Mouse (Mus musculus) heart, postnatal 0 days (tissue): ENCODE measurements around the gene Gm9999. TPM values are rescaled to one million over a fixed set of nuclear protein-coding genes. Genes with fewer than 3 reads are reported as not detected.

Experiments used
- ATAC-seq: fragments of 200-750 bp; cut with Nextera tagmentation; 2 replicates; pipeline ENCODE4 v1.8.0; 2017; ENCODE audit warnings: low read depth, moderate number of reproducible peaks, moderate library complexity; ENCODE audit not compliant: insufficient read depth
- DNase-seq: peaks from one replicate; pipeline ENCODE4 v3.0.0-alpha.2; 2016; ENCODE audit warnings: low spot score
- H3K27ac ChIP-seq: fragments of 300-500 bp; sonication (generic); 2 replicates; pipeline ENCODE4 v1.5.1; 2014; ENCODE audit warnings: low read depth, mild to moderate bottlenecking
- H3K27me3 ChIP-seq: fragments of 300-500 bp; sonication (generic); 2 replicates; pipeline ENCODE4 v1.6.1; 2014; ENCODE audit warnings: low read length, mixed read lengths; ENCODE audit not compliant: control insufficient read depth, insufficient read depth
- H3K36me3 ChIP-seq: fragments of 300-500 bp; sonication (generic); replicated peaks from 2 replicates; pipeline ENCODE4 v1.6.1; 2014; ENCODE audit warnings: low read length, mixed read lengths; ENCODE audit not compliant: control insufficient read depth, insufficient read depth
- H3K4me1 ChIP-seq: fragments of 300-500 bp; sonication (generic); 2 replicates; pipeline ENCODE4 v1.6.1; 2014; ENCODE audit warnings: antibody characterized with exemption; ENCODE audit not compliant: control insufficient read depth, insufficient read depth
- H3K4me2 ChIP-seq: fragments of 300-500 bp; sonication (generic); 2 replicates; pipeline ENCODE4 v1.6.1; 2014; ENCODE audit warnings: low read depth, mild to moderate bottlenecking, low read length, moderate library complexity
- H3K4me3 ChIP-seq: fragments of 300-500 bp; sonication (generic); 2 replicates; pipeline ENCODE4 v1.5.1; 2014; ENCODE audit warnings: low read depth, low read length
- H3K9ac ChIP-seq: fragments of 300-500 bp; sonication (generic); replicated peaks from 2 replicates; pipeline ENCODE4 v1.6.1; 2014; ENCODE audit warnings: low read depth, low read length, mixed read lengths
- H3K9me3 ChIP-seq: fragments of 300-500 bp; sonication (generic); replicated peaks from 2 replicates; pipeline ENCODE4 v1.6.1; 2016; ENCODE audit warnings: low read length; ENCODE audit not compliant: control insufficient read depth
- CTCF ChIP-seq: IDR thresholded peaks from 2 replicates; pipeline ENCODE4 v1.5.1; 2016; ENCODE audit warnings: antibody characterized with exemption, control low read depth, low read depth
- EP300 ChIP-seq: IDR thresholded peaks from 2 replicates; pipeline ENCODE4 v1.6.1; 2016; ENCODE audit warnings: antibody characterized with exemption, low read depth
- WGBS: fragments of 180-500 bp; shearing (Covaris S2); extraction: QIAGEN DNeasy Blood & Tissue Kit; methylation state at CpG from one replicate; pipeline ENCODE4 v1.1.7; 2014; 5-methylcytosine and 5-hydroxymethylcytosine counted together
- polyA plus RNA-seq: library from polyadenylated mRNA; unstranded; fragments of >200 nt; fragmentation: Nextera tagmentation; extraction: Ambion mirVana; gene quantifications from 2 replicates; pipeline ENCODE4 v1.2.1, GENCODE M21; 2015
- total RNA-seq: library from RNA; depleted of rRNA; stranded (reverse); fragments of >200 nt; gene quantifications from 2 replicates; pipeline ENCODE4 v1.2.3, GENCODE M21; 2014; ENCODE audit warnings: low replicate concordance

The Gm9999 gene
- total and polyA plus RNA-seq, 2 experiments from 2014 or later = not detected

DNA sequence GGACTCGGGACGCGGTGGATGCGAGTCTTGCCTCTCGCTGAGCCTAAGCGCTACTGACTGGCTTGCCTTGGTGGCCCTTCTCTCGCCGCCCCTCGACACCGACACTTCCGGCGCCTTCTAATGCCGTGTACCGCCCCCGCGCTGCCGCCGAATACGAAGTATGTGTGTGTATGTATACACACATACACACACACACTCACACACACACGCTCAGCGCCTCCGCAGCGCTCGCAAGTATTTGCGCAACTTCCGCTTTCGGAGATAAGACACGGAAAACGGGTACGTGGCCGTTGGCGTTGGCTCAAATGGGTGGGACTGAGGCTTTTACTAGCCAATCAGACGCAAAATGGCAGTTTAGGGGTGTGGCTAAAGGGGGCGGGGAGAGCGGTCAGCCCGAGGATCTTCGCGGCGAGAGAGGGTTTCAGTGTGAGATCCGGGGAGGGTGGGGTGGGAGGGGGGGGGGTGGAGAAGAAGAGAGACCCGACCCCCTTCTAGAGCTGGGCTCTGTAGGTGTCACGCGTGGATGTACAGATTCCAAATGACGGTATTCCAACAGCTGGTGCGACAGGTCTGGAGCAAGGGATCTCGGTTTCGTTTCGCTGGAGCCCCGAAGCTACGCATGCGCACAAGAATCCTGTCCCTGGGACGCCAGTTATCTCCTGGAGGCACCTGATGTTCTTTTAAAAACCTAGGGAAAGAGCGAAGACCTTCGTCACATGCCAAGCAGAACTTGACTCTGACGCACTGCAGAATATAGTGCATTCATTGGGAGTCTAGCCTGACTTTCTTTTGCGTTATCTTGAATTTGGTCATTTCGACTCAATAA lies 25.0 kb downstream of the Gm9999 start, which contains the start of gene Spty2d1:
Spty2d1 (minus strand) TSS at position 244 of the 826 bp plus-strand sequence.
- H3K9ac ChIP-seq = peak within 1 kb of the TSS; percentile 75
- H3K27me3 ChIP-seq = no peaks in the 10 kb centered on the region
- no peaks in the 10 kb centered on the region for H3K36me3 ChIP-seq
- H3K4me1 ChIP-seq = peaks cover 23% of the 10 kb centered on the region
- no peak for TF ChIP-seq CTCF
- TF ChIP-seq EP300 = peak; percentile 79
- peak within 1 kb of the TSS; percentile 87 for H3K4me2 ChIP-seq
- ATAC-seq (peak; percentile 92), DNase-seq (peak; percentile 96)
- H3K9me3 ChIP-seq = no peaks in the 10 kb centered on the region
- under 1% methylated on average over 57 of the region's 57 CpGs for WGBS
- H3K4me3 ChIP-seq = peak within 1 kb of the TSS; percentile 79
- peak within 1 kb of the TSS; percentile 95 for H3K27ac ChIP-seq

DNA sequence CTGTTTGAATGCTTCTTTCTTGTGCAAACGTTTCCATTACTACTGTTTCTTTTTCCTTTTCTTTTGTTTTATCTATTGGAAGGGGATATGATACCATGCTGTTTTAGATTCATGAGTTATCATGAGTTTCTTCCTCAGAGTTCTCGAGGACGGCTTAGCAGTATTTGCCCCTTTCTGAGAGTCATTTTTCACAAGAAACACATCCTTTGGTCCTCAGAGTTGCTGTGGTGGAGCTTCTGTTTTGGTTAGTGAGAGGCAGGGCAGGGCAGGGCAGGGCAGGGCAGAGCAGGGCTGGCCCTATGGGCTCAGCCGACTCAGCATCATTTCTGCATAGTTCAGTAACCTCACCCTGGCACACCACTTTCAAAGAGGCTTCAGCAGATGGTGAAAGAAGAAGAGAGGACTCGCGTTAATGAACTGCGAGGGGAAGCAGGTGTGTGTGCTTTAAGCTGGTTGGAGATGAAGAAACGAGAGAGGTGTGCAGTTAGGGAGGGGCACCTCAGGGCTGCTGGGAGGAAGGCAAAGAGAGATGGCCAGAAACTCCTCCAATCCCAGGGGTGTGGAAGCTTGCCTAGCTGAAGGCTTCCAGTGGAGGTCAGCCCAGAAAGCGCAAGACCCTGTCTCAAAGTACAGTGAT lies 29.9 kb downstream of the Gm9999 start:
- Histone ChIP-seq H3K4me2 (no peak overlapping the region), H3K9me3 (no peaks in the 10 kb centered on the region), H3K9ac (no peak overlapping the region), H3K27ac (peak overlapping the region; percentile 54), H3K4me3 (no peak overlapping the region), H3K4me1 (peaks cover 24% of the 10 kb centered on the region), H3K27me3 (no peaks in the 10 kb centered on the region), H3K36me3 (no peaks in the 10 kb centered on the region)
- 39% methylated on average over 9 of the region's 9 CpGs for WGBS
- ATAC-seq (no peak), DNase-seq (no peak)
- no peak for TF ChIP-seq CTCF
- TF ChIP-seq EP300 = no peak

DNA sequence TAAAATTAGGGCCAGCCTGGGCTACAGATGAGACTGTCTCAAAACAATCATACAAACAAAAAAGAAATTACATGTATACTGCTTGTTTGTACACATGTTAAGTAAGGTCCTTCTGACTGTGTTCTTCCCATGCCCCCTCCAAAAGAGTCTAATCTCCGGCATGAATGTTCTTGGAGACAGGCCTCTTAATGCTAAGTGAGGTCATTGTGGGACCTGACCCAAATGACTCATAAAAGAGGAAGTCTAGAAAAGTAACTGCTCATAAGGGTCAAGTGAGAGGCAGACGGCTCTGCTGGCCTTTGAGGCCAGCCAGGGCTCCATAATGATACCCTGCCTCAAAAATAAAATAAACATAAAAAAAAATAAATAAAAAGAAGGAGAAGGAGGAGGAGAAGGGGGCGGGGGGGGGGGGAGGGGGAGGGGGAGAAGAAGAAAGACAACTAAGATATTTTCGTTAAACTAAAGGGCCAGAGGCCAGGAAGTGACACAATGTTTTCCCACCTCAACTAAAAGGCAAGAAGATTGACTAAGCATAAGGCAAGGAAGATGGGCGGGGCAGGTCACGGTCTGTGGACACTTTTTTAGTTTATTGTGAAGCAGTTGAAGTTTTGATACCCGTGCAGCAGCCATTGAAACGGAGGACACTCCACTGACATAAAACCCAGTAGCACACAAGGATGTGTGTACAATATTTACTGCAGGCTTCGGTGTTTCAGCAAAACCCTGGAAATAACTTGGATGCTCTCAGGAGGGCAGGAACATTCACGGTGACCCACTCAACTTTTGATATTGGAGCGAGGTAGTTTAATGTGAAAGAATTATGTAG lies 31.4 kb downstream of the Gm9999 start:
- H3K4me3 ChIP-seq = no peak overlapping the region
- peak; percentile 80 for DNase-seq

DNA sequence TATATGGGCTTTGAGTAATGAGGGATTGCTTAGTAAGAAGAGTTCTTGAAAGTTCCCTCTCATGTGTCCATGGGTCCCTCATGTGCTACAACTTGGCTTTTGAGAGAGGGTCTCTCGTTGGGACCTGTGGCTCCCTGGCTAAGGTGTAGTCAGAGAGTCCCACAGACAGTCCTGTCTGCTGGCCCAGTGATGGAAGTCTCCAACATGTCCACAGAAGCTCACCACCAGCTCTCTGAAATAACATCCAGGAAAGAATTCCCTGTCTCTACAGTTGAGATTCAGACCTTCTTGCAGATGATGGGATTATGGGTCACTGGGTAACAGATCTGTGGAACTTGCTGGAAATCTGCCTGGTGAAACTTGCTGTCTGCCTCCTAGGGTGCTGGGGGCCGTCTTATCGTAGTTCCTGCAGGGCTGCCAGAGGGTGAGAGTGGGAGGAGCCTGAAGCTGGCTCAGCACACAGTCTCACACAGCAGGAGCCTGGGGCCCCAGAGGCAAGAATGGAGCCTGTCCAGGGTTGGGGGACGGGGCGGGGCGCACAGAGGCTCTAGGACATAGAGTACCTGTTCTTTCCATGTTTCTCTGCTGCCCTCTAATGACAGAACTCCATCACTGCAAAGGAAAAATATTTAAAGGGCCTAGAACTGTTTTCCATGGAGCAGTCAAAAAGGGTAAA lies 32.1 kb downstream of the Gm9999 start:
- ATAC-seq (peak; percentile 99), DNase-seq (peak; percentile 88)
- no peak overlapping the region for H3K4me3 ChIP-seq
- no peaks in the 10 kb centered on the region for H3K36me3 ChIP-seq
- WGBS = 5% methylated on average over 6 of the region's 6 CpGs
- H3K9ac ChIP-seq = peak overlapping the region; percentile 20; the same call in 1 of the 2 replicates
- peak; percentile 83 for TF ChIP-seq CTCF
- TF ChIP-seq EP300 = peak; percentile 68; the same call in 1 of the 2 replicates
- peak overlapping the region; percentile 90 for H3K27ac ChIP-seq
- peak overlapping the region; percentile 41 for H3K4me2 ChIP-seq
- H3K27me3 ChIP-seq = no peaks in the 10 kb centered on the region
- no peaks in the 10 kb centered on the region for H3K9me3 ChIP-seq
- peaks cover 18% of the 10 kb centered on the region for H3K4me1 ChIP-seq

More for the DNA sequence above, 31.4 kb downstream of the Gm9999 start:
- Histone ChIP-seq H3K9ac (peak overlapping the region; percentile 20), H3K27ac (peak overlapping the region; percentile 90), H3K36me3 (no peaks in the 10 kb centered on the region), H3K4me2 (peak overlapping the region; percentile 41), H3K4me1 (peaks cover 18% of the 10 kb centered on the region), H3K9me3 (no peaks in the 10 kb centered on the region), H3K27me3 (no peaks in the 10 kb centered on the region)
- 37% methylated on average over 11 of the region's 11 CpGs for WGBS
- ATAC-seq = peak; percentile 48; the same call in 1 of the 2 replicates
- no peak for TF ChIP-seq CTCF
- TF ChIP-seq EP300 = no peak

DNA sequence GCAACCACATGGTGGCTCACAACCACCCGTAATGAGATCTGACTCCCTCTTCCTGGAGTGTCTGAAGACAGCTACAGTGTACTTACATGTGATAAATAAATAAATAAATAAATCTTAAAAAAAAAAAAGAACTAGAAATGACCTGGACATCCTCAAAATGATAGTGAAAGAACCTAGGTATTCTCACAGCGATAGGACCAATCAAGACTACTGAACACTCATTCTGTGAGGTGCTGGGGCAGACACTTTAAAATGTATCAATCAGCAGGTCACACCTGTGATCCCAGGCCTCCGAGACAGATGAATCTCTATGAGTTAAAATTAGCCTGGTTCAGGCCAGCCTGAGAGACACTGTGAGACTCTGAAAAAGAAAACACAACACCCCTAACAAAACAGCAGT lies 33.2 kb downstream of the Gm9999 start:
- no peaks in the 10 kb centered on the region for H3K9me3 ChIP-seq
- DNase-seq = no peak
- H3K36me3 ChIP-seq = no peaks in the 10 kb centered on the region
- ATAC-seq = no peak
- no peak overlapping the region for H3K4me2 ChIP-seq
- no peaks in the 10 kb centered on the region for H3K27me3 ChIP-seq
- H3K27ac ChIP-seq = no peak overlapping the region
- no peak overlapping the region for H3K4me3 ChIP-seq
- TF ChIP-seq CTCF (no peak), EP300 (no peak)
- H3K4me1 ChIP-seq = peaks cover 18% of the 10 kb centered on the region
- WGBS = 62% methylated on average over 3 of the region's 3 CpGs
- no peak overlapping the region for H3K9ac ChIP-seq
